Mouse (Mus musculus): ENCODE results near the gene Tbc1d10a. TPM values are rescaled to one million over a fixed set of nuclear protein-coding genes. Genes with fewer than 3 reads are reported as not detected.

Tbc1d10a gene
- total and polyA plus RNA-seq, 2 experiments = 22.9 to 23.4 TPM

DNA sequence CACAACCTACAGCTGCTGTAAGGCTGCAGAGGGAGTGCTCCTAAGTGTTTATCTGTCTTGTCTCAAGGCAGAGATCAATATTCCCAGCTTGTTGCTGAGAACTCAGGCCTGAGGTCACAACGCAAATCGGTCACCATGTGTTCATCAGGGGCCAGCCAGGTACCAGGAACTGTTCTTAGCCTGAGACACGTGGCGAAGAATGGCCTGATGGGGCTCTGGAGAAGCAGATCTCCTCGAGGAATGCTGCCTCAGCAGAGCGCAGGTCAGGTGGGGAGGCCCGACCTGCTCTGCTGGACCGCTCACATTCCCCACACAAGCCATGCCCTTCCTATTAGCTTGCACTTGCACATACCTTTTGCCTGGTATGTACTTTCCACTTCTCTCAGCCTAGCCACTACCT, 10.0 kb downstream of the Tbc1d10a start:
- no peaks in the 10 kb centered on the region for H3K27me3 ChIP-seq (ENCODE audit: control insufficient read depth, insufficient read depth, low read length)
- peaks cover 48% of the 10 kb centered on the region for H3K79me2 ChIP-seq (ENCODE audit: control insufficient read depth, insufficient read depth, low read length)
- 83% methylated on average over 8 of the region's 8 CpGs for WGBS
- DNase-seq (ENCODE audit: extremely low read depth, low read depth, low spot score) = no peak
- no peak overlapping the region for H3K9ac ChIP-seq (ENCODE audit: low read depth, low read length)
- H3K36me3 ChIP-seq (ENCODE audit: control insufficient read depth, insufficient read depth, low read length) = no peaks in the 10 kb centered on the region
- TF ChIP-seq CTCF (IDR thresholded peaks at IDR 0.05; ENCODE audit: low read depth, low read length) (no peak), POLR2A (IDR thresholded peaks at IDR 0.05; ENCODE audit: extremely low read depth, insufficient read depth, low read length) (no peak)
- H3K4me1 ChIP-seq (ENCODE audit: control insufficient read depth, insufficient read depth, low read length) = peaks cover 8% of the 10 kb centered on the region
- no peak overlapping the region for H3K4me3 ChIP-seq (ENCODE audit: insufficient read depth, low read depth, low read length)
- H3K27ac ChIP-seq (replicated peaks; ENCODE audit: insufficient read depth, low read depth, low read length) = no peak overlapping the region

DNA sequence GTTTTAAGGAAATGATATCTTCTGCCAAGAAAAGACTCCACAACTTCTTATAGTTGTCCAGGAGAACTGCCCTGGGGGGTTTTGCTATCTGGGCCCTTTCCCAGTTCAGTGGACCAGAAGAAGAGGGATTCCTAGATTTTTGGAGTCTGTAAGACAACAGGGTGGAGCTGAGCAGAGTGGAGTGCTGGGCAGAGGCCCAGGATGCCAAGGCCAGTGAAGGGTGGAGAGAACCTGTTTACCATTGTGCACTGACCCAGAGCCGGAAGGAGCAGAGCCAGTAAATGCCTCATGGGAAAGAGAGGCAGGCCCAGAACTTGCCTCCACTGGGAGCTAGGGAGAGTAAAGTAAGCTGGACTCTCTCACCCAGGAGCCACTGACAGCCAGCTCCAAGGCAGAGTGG, 11.1 kb downstream of the Tbc1d10a start:
- 20% methylated on average over 1 of the region's 1 CpGs for WGBS
- peak; percentile 87 for DNase-seq (ENCODE audit: extremely low read depth, low read depth, low spot score)
- H3K4me3 ChIP-seq (ENCODE audit: insufficient read depth, low read depth, low read length) = no peak overlapping the region
- TF ChIP-seq POLR2A (IDR thresholded peaks at IDR 0.05; ENCODE audit: extremely low read depth, insufficient read depth, low read length) (no peak), CTCF (IDR thresholded peaks at IDR 0.05; ENCODE audit: low read depth, low read length) (no peak)
- no peaks in the 10 kb centered on the region for H3K36me3 ChIP-seq (ENCODE audit: control insufficient read depth, insufficient read depth, low read length)
- H3K4me1 ChIP-seq (ENCODE audit: control insufficient read depth, insufficient read depth, low read length) = peaks cover 8% of the 10 kb centered on the region
- peaks cover 43% of the 10 kb centered on the region; the same call in 1 of the 2 replicates for H3K79me2 ChIP-seq (ENCODE audit: control insufficient read depth, insufficient read depth, low read length)
- H3K27me3 ChIP-seq (ENCODE audit: control insufficient read depth, insufficient read depth, low read length) = no peaks in the 10 kb centered on the region
- peak overlapping the region; percentile 34 for H3K27ac ChIP-seq (replicated peaks; ENCODE audit: insufficient read depth, low read depth, low read length)
- no peak overlapping the region for H3K9ac ChIP-seq (ENCODE audit: low read depth, low read length)

DNA sequence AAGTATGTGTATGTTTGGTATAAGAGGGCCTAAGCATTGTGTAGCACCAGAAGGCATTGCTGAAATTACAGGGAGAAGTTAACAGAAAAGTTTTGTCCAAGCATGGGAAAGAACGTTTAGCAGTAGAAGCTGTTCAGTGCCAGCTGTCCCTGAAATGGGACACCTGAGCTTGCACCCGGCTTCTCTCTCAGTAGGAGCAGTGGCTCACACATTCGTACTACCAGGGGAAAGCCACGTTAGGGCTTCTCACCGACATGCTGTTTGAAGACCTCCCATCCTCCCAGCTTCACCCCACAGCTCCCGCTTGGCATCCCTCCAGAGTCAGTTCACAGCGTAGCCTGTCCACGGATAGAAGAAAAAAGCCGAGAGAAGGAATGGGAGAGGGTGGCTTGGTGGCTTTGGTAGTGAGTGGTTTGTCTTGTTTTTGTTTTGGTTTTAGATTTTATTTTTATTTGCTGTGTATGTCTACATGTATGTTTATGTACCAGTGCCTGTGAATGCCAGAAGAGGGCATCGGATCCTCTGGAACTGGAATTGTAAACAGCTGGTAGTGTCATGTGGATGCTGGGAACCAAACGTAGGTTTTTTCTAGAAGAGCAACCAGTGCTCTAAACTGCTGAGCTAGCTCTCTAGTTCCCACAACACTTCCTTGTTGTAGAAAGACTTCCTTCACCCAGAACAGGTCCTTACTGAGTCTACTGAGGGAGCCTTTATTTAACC, 15.6 kb downstream of the Tbc1d10a start:
- DNase-seq (ENCODE audit: extremely low read depth, low read depth, low spot score) = peak; percentile 70
- WGBS = 68% methylated on average over 11 of the region's 11 CpGs
- H3K27ac ChIP-seq (replicated peaks; ENCODE audit: insufficient read depth, low read depth, low read length) = 0 out of 2 replicates have a peak overlapping the region, but pooled peaks have one; percentile 1
- no peak for TF ChIP-seq POLR2A (IDR thresholded peaks at IDR 0.05; ENCODE audit: extremely low read depth, insufficient read depth, low read length)
- TF ChIP-seq CTCF (IDR thresholded peaks at IDR 0.05; ENCODE audit: low read depth, low read length) = no peak
- H3K4me3 ChIP-seq (ENCODE audit: insufficient read depth, low read depth, low read length) = no peak overlapping the region
- peaks cover 13% of the 10 kb centered on the region for H3K4me1 ChIP-seq (ENCODE audit: control insufficient read depth, insufficient read depth, low read length)
- H3K36me3 ChIP-seq (ENCODE audit: control insufficient read depth, insufficient read depth, low read length) = peaks cover 8% of the 10 kb centered on the region
- H3K27me3 ChIP-seq (ENCODE audit: control insufficient read depth, insufficient read depth, low read length) = no peaks in the 10 kb centered on the region
- peaks cover 19% of the 10 kb centered on the region; the same call in 1 of the 2 replicates for H3K79me2 ChIP-seq (ENCODE audit: control insufficient read depth, insufficient read depth, low read length)
- H3K9ac ChIP-seq (ENCODE audit: low read depth, low read length) = no peak overlapping the region

DNA sequence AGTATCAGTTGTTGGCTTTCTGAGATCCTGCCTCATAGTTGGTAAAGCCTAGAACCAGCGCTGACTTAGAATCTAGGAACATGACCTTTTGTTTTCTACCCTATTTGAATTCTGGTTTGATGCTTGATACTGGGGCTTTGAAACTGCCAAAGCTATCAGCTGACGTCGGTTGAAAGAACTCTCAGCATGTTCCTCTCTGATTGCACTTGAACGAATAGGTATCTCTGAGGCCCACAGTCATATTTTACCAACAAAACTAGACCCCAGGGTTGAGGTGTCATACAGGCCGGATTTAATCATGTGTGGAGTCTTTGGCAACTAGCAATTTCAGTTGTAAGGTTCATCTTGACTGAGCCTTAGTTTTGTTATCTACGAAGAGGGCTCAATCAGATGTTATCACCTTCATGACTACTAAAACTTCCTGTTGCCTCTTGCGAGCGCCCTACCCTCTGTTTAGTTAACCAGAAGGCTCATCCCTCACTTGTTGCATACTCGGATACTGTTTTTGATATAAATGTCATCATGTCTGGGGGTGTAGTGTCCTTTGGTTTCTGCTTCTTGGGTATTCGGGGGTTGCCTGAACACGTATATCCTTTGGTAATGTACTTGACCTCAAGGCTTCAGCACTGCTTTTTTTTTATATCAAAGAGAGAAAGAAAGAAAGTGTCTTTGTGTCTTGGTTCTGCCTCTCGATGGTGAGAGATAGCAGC, 16.6 kb downstream of the Tbc1d10a start:
- Histone ChIP-seq H3K36me3 (ENCODE audit: control insufficient read depth, insufficient read depth, low read length) (peaks cover 8% of the 10 kb centered on the region), H3K27me3 (ENCODE audit: control insufficient read depth, insufficient read depth, low read length) (no peaks in the 10 kb centered on the region), H3K9ac (ENCODE audit: low read depth, low read length) (no peak overlapping the region), H3K79me2 (ENCODE audit: control insufficient read depth, insufficient read depth, low read length) (peaks cover 19% of the 10 kb centered on the region; the same call in 1 of the 2 replicates), H3K27ac (replicated peaks; ENCODE audit: insufficient read depth, low read depth, low read length) (peak overlapping the region; percentile 26), H3K4me1 (ENCODE audit: control insufficient read depth, insufficient read depth, low read length) (peaks cover 8% of the 10 kb centered on the region), H3K4me3 (ENCODE audit: insufficient read depth, low read depth, low read length) (no peak overlapping the region)
- WGBS = 69% methylated on average over 12 of the region's 12 CpGs
- no peak for DNase-seq (ENCODE audit: extremely low read depth, low read depth, low spot score)
- TF ChIP-seq CTCF (IDR thresholded peaks at IDR 0.05; ENCODE audit: low read depth, low read length) (no peak), POLR2A (IDR thresholded peaks at IDR 0.05; ENCODE audit: extremely low read depth, insufficient read depth, low read length) (no peak)

DNA sequence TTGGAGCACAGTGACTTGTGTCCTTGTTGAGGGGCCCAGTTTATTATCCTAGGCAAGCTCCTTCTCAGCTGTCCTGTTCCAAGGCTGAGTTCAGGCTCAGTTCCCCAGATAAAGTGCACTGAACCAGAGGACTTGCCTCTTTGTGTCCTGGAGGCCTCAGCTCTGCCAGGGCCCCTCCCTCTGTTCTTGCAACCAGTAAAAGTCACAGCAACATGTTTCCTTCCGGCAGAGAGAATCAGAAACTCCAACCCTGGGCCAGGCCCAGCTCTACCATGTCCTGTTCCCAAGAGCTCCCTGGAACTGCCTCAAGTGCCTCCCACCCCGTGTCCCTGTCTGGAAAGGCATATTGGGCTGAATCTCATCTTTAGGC, 17.1 kb downstream of the Tbc1d10a start:
- no peak for TF ChIP-seq POLR2A (IDR thresholded peaks at IDR 0.05; ENCODE audit: extremely low read depth, insufficient read depth, low read length)
- no peak for TF ChIP-seq CTCF (IDR thresholded peaks at IDR 0.05; ENCODE audit: low read depth, low read length)
- Histone ChIP-seq H3K79me2 (ENCODE audit: control insufficient read depth, insufficient read depth, low read length) (peaks cover 17% of the 10 kb centered on the region; the same call in 1 of the 2 replicates), H3K36me3 (ENCODE audit: control insufficient read depth, insufficient read depth, low read length) (peaks cover 10% of the 10 kb centered on the region), H3K4me3 (ENCODE audit: insufficient read depth, low read depth, low read length) (no peak overlapping the region), H3K4me1 (ENCODE audit: control insufficient read depth, insufficient read depth, low read length) (peaks cover 8% of the 10 kb centered on the region), H3K9ac (ENCODE audit: low read depth, low read length) (no peak overlapping the region), H3K27me3 (ENCODE audit: control insufficient read depth, insufficient read depth, low read length) (no peaks in the 10 kb centered on the region), H3K27ac (replicated peaks; ENCODE audit: insufficient read depth, low read depth, low read length) (peak overlapping the region; percentile 26)
- WGBS = 15% methylated on average over 2 of the region's 2 CpGs
- DNase-seq (ENCODE audit: extremely low read depth, low read depth, low spot score) = peak; percentile 90

All from liver, adult 2 months (tissue).